19 mouse cellular contexts compared by ENCODE assay signal in the genomic region with DNA sequence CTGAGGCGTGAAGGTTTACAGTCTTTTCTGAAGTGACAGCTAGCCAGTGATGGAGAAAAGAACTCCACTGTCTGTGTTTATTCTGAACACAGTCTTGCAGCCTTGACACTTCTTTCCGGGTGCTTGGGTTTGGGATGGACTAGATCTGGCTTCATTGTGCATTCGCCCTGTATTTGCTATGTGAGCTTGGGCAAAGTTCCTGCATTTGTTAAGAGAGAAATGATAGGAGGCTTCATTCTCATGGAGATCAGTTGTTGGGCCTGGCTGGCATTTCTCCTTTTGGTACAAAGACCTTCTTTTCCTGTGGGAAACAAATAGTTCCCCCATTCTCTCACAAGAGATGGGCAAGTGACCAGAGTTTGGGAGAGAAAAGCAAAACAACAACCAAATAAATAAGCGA.
"Had no signal": no experiment of that assay in that cellular context is flagged by ENCODE, and none has a peak within 500 bp of the region (broad histone marks: within the 10 kb centered on the region; RNA-seq: fewer than 3 reads in every experiment).

No protein-coding gene starts in this region.

- H3K36me3 ChIP-seq: liver, embryonic 13.5 days; midbrain, embryonic 12.5 days; neural tube, embryonic 12.5 days; neural tube, embryonic 15.5 days had no signal

- H3K4me1 ChIP-seq: liver, embryonic 13.5 days; neural tube, embryonic 12.5 days; neural tube, embryonic 15.5 days had no signal

- H3K27me3 ChIP-seq: liver, embryonic 13.5 days; midbrain, embryonic 12.5 days; neural tube, embryonic 12.5 days; neural tube, embryonic 15.5 days had no signal

- H3K9ac ChIP-seq: liver, embryonic 13.5 days; midbrain, embryonic 12.5 days; neural tube, embryonic 12.5 days; neural tube, embryonic 15.5 days had no signal

- DNase-seq: kidney, postnatal 25 days; layer of hippocampus, adult 9-11 months; liver, embryonic 13.5 days; lung, adult 2 months; lung, postnatal 14 days; lung, postnatal 4 days; right cerebral cortex, adult 18-20 months; right cerebral cortex, postnatal 14 days; right cerebral cortex, postnatal 4 days; thymus, adult 2 months; thymus, postnatal 14 days; thymus, postnatal 4 days had no signal

- H3K27ac ChIP-seq: kidney, postnatal 0 days; layer of hippocampus, adult 2 months; left cerebral cortex, adult 2 months; liver, embryonic 13.5 days; midbrain, embryonic 12.5 days; neural tube, embryonic 12.5 days; neural tube, embryonic 15.5 days; stomach, postnatal 0 days had no signal

- H3K4me2 ChIP-seq: liver, embryonic 13.5 days; midbrain, embryonic 12.5 days; neural tube, embryonic 12.5 days; neural tube, embryonic 15.5 days had no signal

- H3K4me3 ChIP-seq: layer of hippocampus, adult 2 months; left cerebral cortex, adult 2 months; liver, embryonic 13.5 days; midbrain, embryonic 12.5 days; neural tube, embryonic 12.5 days; neural tube, embryonic 15.5 days had no signal
